Mouse (Mus musculus) midbrain, embryonic 16.5 days (tissue): ENCODE measurements around the gene Sostdc1. TPM values are rescaled to one million over a fixed set of nuclear protein-coding genes. Genes with fewer than 3 reads are reported as not detected.

Experiments used
- ATAC-seq: fragments of 200-750 bp; cut with Nextera tagmentation; 2 replicates; pipeline ENCODE4 v1.8.0; 2017; ENCODE audit warnings: moderate TSS enrichment
- H3K27ac ChIP-seq: fragments of 300-500 bp; sonication (generic); 2 replicates; pipeline ENCODE4 v1.5.1; 2014; ENCODE audit warnings: mild to moderate bottlenecking, low read length, mixed read lengths
- H3K27me3 ChIP-seq: fragments of 300-500 bp; sonication (generic); 2 replicates; pipeline ENCODE4 v1.6.1; 2014; ENCODE audit warnings: low read depth, low read length, mixed read lengths; ENCODE audit not compliant: control insufficient read depth, insufficient read depth
- H3K36me3 ChIP-seq: fragments of 300-500 bp; sonication (generic); 2 replicates; pipeline ENCODE4 v1.6.1; 2014; ENCODE audit warnings: mild to moderate bottlenecking, low read length, moderate library complexity, mixed read lengths; ENCODE audit not compliant: control insufficient read depth, insufficient read depth
- H3K4me1 ChIP-seq: fragments of 300-500 bp; sonication (generic); 2 replicates; pipeline ENCODE4 v1.6.1; 2014; ENCODE audit warnings: mild to moderate bottlenecking, low read length, mixed read lengths; ENCODE audit not compliant: control insufficient read depth, insufficient read depth
- H3K4me2 ChIP-seq: fragments of 300-500 bp; sonication (generic); 2 replicates; pipeline ENCODE4 v1.6.1; 2014; ENCODE audit warnings: mild to moderate bottlenecking, low read length, mixed read lengths
- H3K4me3 ChIP-seq: fragments of 300-500 bp; sonication (generic); 2 replicates; pipeline ENCODE4 v1.5.1; 2014; ENCODE audit warnings: low read depth, mild to moderate bottlenecking, low read length, moderate library complexity, mixed read lengths
- H3K9ac ChIP-seq: fragments of 300-500 bp; sonication (generic); 2 replicates; pipeline ENCODE4 v1.6.1; 2014; ENCODE audit warnings: low read depth, low read length, mixed read lengths
- H3K9me3 ChIP-seq: fragments of 300-500 bp; sonication (generic); replicated peaks from 2 replicates; pipeline ENCODE4 v1.6.1; 2014; ENCODE audit warnings: mild to moderate bottlenecking, low read length, mixed read lengths; ENCODE audit not compliant: control insufficient read depth, poor library complexity, severe bottlenecking
- WGBS: fragments of 180-500 bp; shearing (Covaris S2); extraction: QIAGEN DNeasy Blood & Tissue Kit; methylation state at CpG from one replicate; pipeline ENCODE4 v1.1.7; 2014; 5-methylcytosine and 5-hydroxymethylcytosine counted together
- polyA plus RNA-seq: library from polyadenylated mRNA; unstranded; fragments of >200 nt; fragmentation: Nextera tagmentation; extraction: Ambion mirVana; gene quantifications from 2 replicates; pipeline ENCODE4 v1.2.1, GENCODE M21; 2015

Gene Sostdc1
- polyA plus RNA-seq, 1 experiment from 2014 or later, result 11.9 TPM

- ATAC-seq, result no peak
- WGBS, result 78% methylated on average over 4 of the region's 4 CpGs
- Histone ChIP-seq H3K27ac (no peak overlapping the region), H3K4me2 (no peak overlapping the region), H3K4me1 (no peaks in the 10 kb centered on the region), H3K9me3 (0 out of 2 replicates have a peak, but pooled peaks cover 3% of the 10 kb centered on the region), H3K9ac (no peak overlapping the region), H3K27me3 (no peaks in the 10 kb centered on the region), H3K4me3 (no peak overlapping the region), H3K36me3 (no peaks in the 10 kb centered on the region)
Measured at GRCm38 (mm10) chr12:36344131-36344530, 30.2 kb downstream of the Sostdc1 start.

GRCm38 (mm10) chr12:36360064-36360463 lies 46.1 kb downstream of the Sostdc1 start:
- H3K4me3 ChIP-seq, result no peak overlapping the region
- no peak for ATAC-seq
- no peaks in the 10 kb centered on the region for H3K9me3 ChIP-seq
- H3K4me2 ChIP-seq, result no peak overlapping the region
- no peaks in the 10 kb centered on the region for H3K36me3 ChIP-seq
- no peak overlapping the region for H3K27ac ChIP-seq
- H3K9ac ChIP-seq, result no peak overlapping the region
- WGBS, result 93% methylated on average over 3 of the region's 3 CpGs
- H3K4me1 ChIP-seq, result no peaks in the 10 kb centered on the region
- no peaks in the 10 kb centered on the region for H3K27me3 ChIP-seq

DNA sequence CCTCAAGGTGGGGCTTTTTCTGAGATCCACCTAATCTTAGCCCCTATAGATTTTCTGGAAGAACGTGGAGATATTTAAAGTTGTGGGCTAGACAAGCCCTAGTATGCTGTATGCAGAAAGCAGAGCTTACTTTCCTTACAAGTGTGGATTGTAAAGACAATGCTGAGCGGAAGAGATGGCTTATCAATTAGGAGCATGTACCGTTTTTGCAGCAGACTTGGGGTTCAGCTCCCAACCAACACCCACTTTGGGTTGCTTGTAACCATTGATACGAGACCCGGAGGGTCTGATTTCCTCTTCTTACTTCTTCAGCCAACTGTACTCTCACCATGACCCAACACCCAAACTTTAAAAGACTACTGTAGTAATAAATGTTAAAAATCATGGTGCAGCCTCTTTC lies 46.8 kb downstream of the Sostdc1 start:
- Histone ChIP-seq H3K36me3 (no peaks in the 10 kb centered on the region), H3K4me3 (no peak overlapping the region), H3K27ac (no peak overlapping the region), H3K4me1 (no peaks in the 10 kb centered on the region), H3K4me2 (no peak overlapping the region), H3K9ac (no peak overlapping the region), H3K9me3 (no peaks in the 10 kb centered on the region), H3K27me3 (no peaks in the 10 kb centered on the region)
- WGBS, result 94% methylated on average over 5 of the region's 5 CpGs
- ATAC-seq, result no peak

DNA sequence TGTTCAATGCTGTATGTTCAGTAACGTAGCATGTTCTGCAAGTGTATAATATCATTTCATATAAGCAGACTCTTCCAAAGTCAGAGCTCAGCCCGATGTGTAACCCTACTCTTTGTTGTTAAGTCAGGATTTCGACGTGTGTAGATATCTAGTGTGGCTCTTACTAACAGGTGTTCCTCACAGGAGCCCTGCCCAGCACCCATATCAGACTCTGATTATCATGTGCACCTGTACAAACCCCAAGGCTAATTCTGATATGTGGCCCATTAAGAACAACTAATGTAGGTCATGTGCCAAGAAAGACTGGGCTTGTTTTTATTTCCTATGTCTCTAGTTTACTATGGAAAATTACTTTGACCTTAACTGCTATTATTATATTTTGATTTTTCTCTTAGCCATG lies 50.1 kb downstream of the Sostdc1 start:
- WGBS, result 89% methylated on average over 4 of the region's 4 CpGs
- H3K27me3 ChIP-seq, result no peaks in the 10 kb centered on the region
- no peaks in the 10 kb centered on the region for H3K9me3 ChIP-seq
- H3K27ac ChIP-seq, result no peak overlapping the region
- H3K9ac ChIP-seq, result no peak overlapping the region
- H3K4me2 ChIP-seq, result no peak overlapping the region
- H3K4me3 ChIP-seq, result no peak overlapping the region
- H3K36me3 ChIP-seq, result no peaks in the 10 kb centered on the region
- no peak for ATAC-seq
- no peaks in the 10 kb centered on the region for H3K4me1 ChIP-seq

Other genes starting within 250 kb of the Sostdc1 start
- gene Ankmy2, start 157.0 kb upstream of the Sostdc1 start, polyA plus RNA-seq, result 82.2 and 83.7 TPM in 2 replicates
- gene Bzw2, start 156.1 kb upstream of the Sostdc1 start, polyA plus RNA-seq, result 402 and 433 TPM in 2 replicates
- gene Lrrc72, start 60.7 kb upstream of the Sostdc1 start, polyA plus RNA-seq, result 0.26 TPM in 1 of 2 replicates, not detected in the other
- gene Ispd, start 67.3 kb downstream of the Sostdc1 start, polyA plus RNA-seq, result 11.0 and 11.9 TPM in 2 replicates
- gene D630036H23Rik, start 68.0 kb downstream of the Sostdc1 start, polyA plus RNA-seq, result 2.6 and 3.4 TPM in 2 replicates